7 mouse cellular contexts compared by ENCODE assay signal in genomic region chr5:135187349-135188213, GRCm38 (mm10). TPM values are rescaled to one million over a fixed set of nuclear protein-coding genes. Genes with fewer than 3 reads are reported as not detected.
DNase-seq lines count a peak whose midpoint lies in the region; ATAC-seq and TF ChIP-seq lines count a peak whose summit lies in the region.

No protein-coding gene starts in this region.

- H3K9me3 ChIP-seq in embryonic facial prominence, embryonic 10.5 days = peaks cover 6% of the 10 kb centered on the region; the same call in 1 of the 2 replicates
- H3K9me3 ChIP-seq in kidney, embryonic 15.5 days (replicated peaks) = no peaks in the 10 kb centered on the region; the same call in 1 of the 2 replicates

- H3K36me3 ChIP-seq in embryonic facial prominence, embryonic 10.5 days (replicated peaks) = peaks cover 48% of the 10 kb centered on the region
- H3K36me3 ChIP-seq in heart, adult 2 months (ENCODE audit: control insufficient read depth, insufficient read depth, low read length) = peaks cover 22% of the 10 kb centered on the region
- H3K36me3 ChIP-seq in kidney, embryonic 15.5 days = peaks cover 34% of the 10 kb centered on the region

- WGBS in embryonic facial prominence, embryonic 10.5 days = under 1% methylated on average over 102 of the region's 102 CpGs
- WGBS in heart, adult 2 months = under 1% methylated on average over 100 of the region's 102 CpGs
- WGBS in kidney, embryonic 15.5 days = under 1% methylated on average over 92 of the region's 102 CpGs

- peak overlapping the region; percentile 71 for H3K4me2 ChIP-seq in kidney, embryonic 15.5 days

- in situ Hi-C loops in Patski (cut with MboI; ENCODE audit: low pct_unique_long_range_greater_than_20kb) = no loop called here

- DNase-seq in Patski (ENCODE audit: low read depth, low spot score) = peak; percentile 28
- no peak for DNase-seq in embryonic facial prominence, embryonic 10.5 days (ENCODE audit: low spot score)
- no peak for DNase-seq in heart, adult 2 months
- peak; percentile 51 for DNase-seq in lung, postnatal 10 days
- peak; percentile 63 for DNase-seq in right cerebral cortex, postnatal 25 days

- no peak for TF ChIP-seq CTCF in Patski (IDR thresholded peaks at IDR 0.05)
- TF ChIP-seq CTCF in heart, adult 2 months (IDR thresholded peaks at IDR 0.05) = 0 out of 2 replicates have a peak, but pooled peaks have one; percentile 1

- H3K79me2 ChIP-seq in heart, adult 2 months (replicated peaks; ENCODE audit: control insufficient read depth, insufficient read depth, low read length) = no peaks in the 10 kb centered on the region; the same call in none of the 2 replicates

- POLR2A ChIA-PET in Patski (lab: Charles Lee) = interaction anchor here (0.6 to 1.1 kb wide), 2 partner anchors 16 to 205 kb away, joined by 3 read pairs; no protein-coding TSS in a partner anchor

- CTCF ChIA-PET in Patski (lab: Charles Lee) = interaction anchor here (1.7 kb wide), 1 partner anchor 70 kb away, joined by 4 read pairs; no protein-coding TSS in a partner anchor

- H3K27ac ChIP-seq in embryonic facial prominence, embryonic 10.5 days (replicated peaks) = peak overlapping the region; percentile 98
- H3K27ac ChIP-seq in heart, adult 2 months = peak overlapping the region; percentile 99
- peak overlapping the region; percentile 98 for H3K27ac ChIP-seq in kidney, embryonic 15.5 days

- no peak for TF ChIP-seq EP300 in heart, adult 2 months (IDR thresholded peaks at IDR 0.05; ENCODE audit: insufficient read depth, low read depth, low read length)

- H3K9ac ChIP-seq in heart, adult 2 months (ENCODE audit: low read depth, low read length) = peak overlapping the region; percentile 86
- peak overlapping the region; percentile 98 for H3K9ac ChIP-seq in kidney, embryonic 15.5 days

- TF ChIP-seq POLR2A in heart, adult 2 months (IDR thresholded peaks at IDR 0.05; ENCODE audit: insufficient read depth, low read depth, low read length) = no peak

- H3K4me3 ChIP-seq in embryonic facial prominence, embryonic 10.5 days = peak overlapping the region; percentile 98
- peak overlapping the region; percentile 87 for H3K4me3 ChIP-seq in heart, adult 2 months
- peak overlapping the region; percentile 100 for H3K4me3 ChIP-seq in kidney, embryonic 15.5 days (replicated peaks)

- H3K27me3 ChIP-seq in Patski = no peaks in the 10 kb centered on the region
- H3K27me3 ChIP-seq in embryonic facial prominence, embryonic 10.5 days (replicated peaks; ENCODE audit: low read depth, poor library complexity, severe bottlenecking) = no peaks in the 10 kb centered on the region
- H3K27me3 ChIP-seq in heart, adult 2 months (ENCODE audit: control insufficient read depth, insufficient read depth, low read length) = no peaks in the 10 kb centered on the region
- no peaks in the 10 kb centered on the region for H3K27me3 ChIP-seq in kidney, embryonic 15.5 days

- intact Hi-C loops in heart, adult 2 months (cut with DNase I) = loop anchor here (2.0 to 5.0 kb wide), 2 partner anchors 39 to 175 kb away; partner anchors contain the start of gene Tbl2

- peaks cover 37% of the 10 kb centered on the region for H3K4me1 ChIP-seq in embryonic facial prominence, embryonic 10.5 days
- peaks cover 1% of the 10 kb centered on the region for H3K4me1 ChIP-seq in heart, adult 2 months (ENCODE audit: control insufficient read depth, insufficient read depth, low read length)
- H3K4me1 ChIP-seq in kidney, embryonic 15.5 days = peaks cover 26% of the 10 kb centered on the region

- ATAC-seq in CD4-positive, CD25-positive, alpha-beta regulatory T cell, adult 4 months = peak; percentile 20
- peak; percentile 33 for ATAC-seq in Patski
- peak; percentile 73 for ATAC-seq in kidney, embryonic 15.5 days (replicated peaks; ENCODE audit: low FRiP score)

RNA-seq across cellular contexts. Expression of gene Baz1b, which starts 0.5 kb away (rescaled TPM):
- polyA plus RNA-seq in CD4-positive, CD25-positive, alpha-beta regulatory T cell, adult 4 months (2017; shearing (Covaris generic)) = 10 to 100 TPM; 25.2 to 25.4 TPM
- polyA plus RNA-seq in Patski (2021) = 92.8 TPM
- polyA plus RNA-seq in embryonic facial prominence, embryonic 10.5 days (2016; fragmentation: Nextera tagmentation; extraction: Ambion mirVana) = 60.1 and 61.5 TPM in 2 replicates
- 10 to 100 TPM; 42.3 to 46.1 TPM for total RNA-seq in heart, adult 2 months (2021)
- 13.9 and 20.8 TPM in 2 replicates for polyA plus RNA-seq in heart, adult 2 months (2012; rRNA removed)
- 40.4 and 42.3 TPM in 2 replicates for polyA plus RNA-seq in kidney, embryonic 15.5 days (2015; fragmentation: Nextera tagmentation; extraction: Ambion mirVana)

RNA-seq across cellular contexts. Expression of gene Bcl7b, which starts 19.5 kb away (rescaled TPM):
- 10 to 100 TPM; 47.1 to 79.6 TPM for polyA plus RNA-seq in CD4-positive, CD25-positive, alpha-beta regulatory T cell, adult 4 months (2017; shearing (Covaris generic))
- polyA plus RNA-seq in Patski (2021) = 43.5 TPM
- 44.6 and 48.5 TPM in 2 replicates for polyA plus RNA-seq in embryonic facial prominence, embryonic 10.5 days (2016; fragmentation: Nextera tagmentation; extraction: Ambion mirVana)
- total RNA-seq in heart, adult 2 months (2021) = 10 to 100 TPM; 40.3 to 44.1 TPM
- polyA plus RNA-seq in heart, adult 2 months (2012; rRNA removed) = 37.5 and 37.6 TPM in 2 replicates
- polyA plus RNA-seq in kidney, embryonic 15.5 days (2015; fragmentation: Nextera tagmentation; extraction: Ambion mirVana) = 52.9 and 53.2 TPM in 2 replicates

RNA-seq across cellular contexts. Expression of gene Tbl2, which starts 38.1 kb away (rescaled TPM):
- polyA plus RNA-seq in CD4-positive, CD25-positive, alpha-beta regulatory T cell, adult 4 months (2017; shearing (Covaris generic)) = 1 to 10 TPM; 4.8 to 5.3 TPM
- 12.3 TPM for polyA plus RNA-seq in Patski (2021)
- polyA plus RNA-seq in embryonic facial prominence, embryonic 10.5 days (2016; fragmentation: Nextera tagmentation; extraction: Ambion mirVana) = 21.3 and 22.2 TPM in 2 replicates
- total RNA-seq in heart, adult 2 months (2021) = 10 to 100 TPM in 1 of 2 experiments, 1 to 10 TPM in 1; 9.9 to 10.6 TPM
- polyA plus RNA-seq in heart, adult 2 months (2012; rRNA removed) = 5.8 and 8.8 TPM in 2 replicates
- 25.5 and 26.8 TPM in 2 replicates for polyA plus RNA-seq in kidney, embryonic 15.5 days (2015; fragmentation: Nextera tagmentation; extraction: Ambion mirVana)

Comparison
In these comparisons a context has a peak if more than half of its experiments do, and no peak if none do; other contexts are left out.
1. ATAC-seq: peak in every context shown above with its lines; median percentile 73 in kidney, embryonic 15.5 days; 33 in Patski; 20 in CD4-positive, CD25-positive, alpha-beta regulatory T cell, adult 4 months.
2. DNase-seq: peak in Patski (single experiment), lung, postnatal 10 days (single experiment) and right cerebral cortex, postnatal 25 days (single experiment); none in embryonic facial prominence, embryonic 10.5 days (single experiment) and heart, adult 2 months (0 of 2).
3. Peak in every context shown above with its lines, with median percentiles within 50 percentile points of each other: H3K27ac ChIP-seq and H3K4me3 ChIP-seq.